Mouse (Mus musculus) embryo, embryonic 11 days (tissue): ENCODE measurements around the gene Naa38.

Experiments
- DNase-seq: peaks from one replicate; pipeline ENCODE4 v3.0.0-alpha.2; 2015

The Naa38 gene

DNA sequence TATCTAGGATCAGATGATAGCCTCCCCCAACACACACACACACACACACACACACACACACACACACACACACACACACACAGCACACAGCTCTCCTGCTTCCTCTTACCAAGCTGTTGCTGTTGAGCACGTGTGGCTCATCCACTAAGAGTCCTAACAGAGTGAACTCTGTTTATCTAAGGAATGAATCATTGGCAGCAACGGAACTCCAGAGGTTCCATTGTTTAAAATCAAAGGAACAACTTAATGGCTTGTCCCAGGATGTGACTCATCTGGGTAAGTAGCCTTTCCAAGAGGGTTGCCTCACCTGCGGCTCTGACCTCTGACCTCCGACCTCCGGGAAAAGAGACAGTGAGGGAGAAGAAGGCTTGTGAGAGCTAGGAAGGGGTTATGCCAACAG lies 48.0 kb downstream of the Naa38 start:
- no peak for DNase-seq
